Mouse (Mus musculus): ENCODE results near the gene Phf21b.
"Not testable (repeated sequence)": the region's sequence is repeated elsewhere in the genome, so short reads cannot be mapped to it uniquely, and the experiment has no call there.

The Phf21b gene

GRCm38 (mm10) chr15:84856006-84856995, at the start of gene Phf21b:
Phf21b (minus strand) TSS chr15:84856049.
- DNase-seq, result peak; percentile 88

DNA sequence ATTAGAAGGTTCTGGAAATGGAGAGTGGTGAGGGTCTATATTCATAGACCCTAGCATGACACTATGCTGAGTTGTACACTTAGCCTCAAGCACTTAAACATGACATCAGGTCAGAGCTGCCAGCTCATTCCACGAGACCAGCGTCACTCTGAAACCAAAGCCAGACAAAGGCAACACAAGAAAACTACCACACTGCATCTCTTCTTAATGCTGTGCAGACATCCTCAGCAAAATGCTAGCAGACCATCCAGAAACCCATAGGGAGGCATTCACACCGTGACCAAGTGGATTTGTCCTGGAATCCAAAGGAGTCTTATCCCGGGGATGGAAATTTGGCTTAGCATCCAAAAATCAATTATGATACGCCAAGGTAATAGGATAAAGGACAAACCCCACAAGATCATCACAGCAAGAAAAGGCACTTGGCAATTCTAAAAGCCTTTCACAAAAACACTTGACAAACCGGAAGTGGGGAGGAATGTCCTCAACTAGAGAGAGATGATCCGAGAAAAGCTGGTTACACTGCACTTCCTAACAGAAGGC, 48.1 kb upstream of the Phf21b start:
- DNase-seq, result no peak

DNA sequence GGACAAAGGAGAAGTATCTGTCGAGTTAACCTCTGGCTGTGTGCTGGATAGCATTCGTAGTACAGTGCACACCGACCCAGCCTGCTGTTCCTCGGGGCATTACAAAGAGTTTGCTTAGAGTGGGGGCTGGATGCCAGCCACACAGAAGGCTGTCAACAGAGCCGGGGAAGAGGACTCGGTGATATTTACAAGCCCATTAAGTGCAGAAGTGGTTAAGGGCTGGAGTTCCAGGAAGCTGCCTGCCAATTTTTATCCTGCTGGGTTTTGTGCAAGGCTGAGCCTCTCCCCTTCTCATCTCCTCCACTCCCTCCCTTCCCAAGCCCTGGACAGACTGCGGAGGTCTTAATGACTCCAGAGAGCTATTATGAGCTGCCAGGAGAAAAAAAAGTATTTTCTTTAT, 42.2 kb upstream of the Phf21b start:
- DNase-seq, result no peak

- no peak for DNase-seq
These were observed 40.8 kb upstream of the Phf21b start for GRCm38 (mm10) chr15:84896664-84897063.

GRCm38 (mm10) chr15:84896216-84896615, 40.4 kb upstream of the Phf21b start:
- DNase-seq, result not testable (repeated sequence)

GRCm38 (mm10) chr15:84891658-84892057, 35.8 kb upstream of the Phf21b start:
- DNase-seq, result peak; percentile 51

DNA sequence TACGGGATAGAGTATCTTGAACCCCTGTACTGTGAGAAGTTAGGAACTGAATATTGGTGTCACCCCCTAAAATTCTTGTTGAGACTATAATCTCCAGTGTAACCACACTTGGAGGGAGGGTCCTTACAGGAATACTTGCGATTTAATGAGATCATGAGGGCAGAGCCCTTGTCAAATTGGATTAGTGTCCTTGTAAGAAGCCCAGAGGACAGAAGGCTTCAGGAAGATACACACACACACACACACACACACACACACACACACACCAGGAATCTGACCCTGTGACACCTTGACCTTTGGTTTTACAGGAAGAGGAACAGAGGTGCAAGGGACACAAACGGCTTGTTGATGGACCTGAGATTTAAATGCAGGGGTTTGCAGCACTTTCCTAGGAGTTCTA, 35.4 kb upstream of the Phf21b start:
- DNase-seq, result no peak

- no peak for DNase-seq
These were observed 32.2 kb upstream of the Phf21b start for GRCm38 (mm10) chr15:84888066-84888465.

DNA sequence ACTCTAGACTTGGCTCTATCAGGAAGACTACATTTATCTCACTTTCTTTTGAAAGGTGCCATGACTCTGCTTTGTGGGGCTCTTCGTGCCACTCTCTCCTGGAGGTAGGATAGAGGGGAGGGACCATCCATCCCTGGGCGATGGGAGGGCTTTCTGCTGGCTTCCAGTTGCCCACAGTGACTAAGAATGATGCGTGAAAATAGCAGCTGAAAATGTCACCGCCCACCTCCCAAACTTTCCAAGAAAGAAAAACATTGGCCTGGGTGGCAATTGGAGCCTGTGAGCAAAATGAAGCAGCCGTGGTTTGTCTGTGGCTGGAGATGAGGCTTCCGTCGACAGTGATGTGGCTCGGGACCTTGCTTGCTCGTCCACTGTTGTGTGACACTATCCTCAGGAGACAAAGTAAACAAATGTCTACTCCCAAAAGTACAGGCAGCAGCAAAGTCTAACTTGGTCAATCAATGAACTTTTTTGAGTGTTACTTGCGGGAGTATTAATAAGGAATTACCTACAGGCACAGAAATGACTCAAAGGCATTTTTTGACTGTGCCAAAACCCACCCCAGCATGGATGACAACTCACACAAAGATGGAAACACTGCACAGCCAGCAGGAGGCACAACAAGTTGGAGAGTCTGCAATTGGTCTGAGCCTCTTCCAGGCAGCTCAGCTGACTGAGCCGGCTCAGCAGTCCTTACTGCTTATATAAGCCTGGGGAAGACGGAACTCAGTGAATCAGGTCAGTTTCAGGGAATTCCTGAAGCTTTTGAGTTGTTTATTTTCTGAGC, 21.4 kb upstream of the Phf21b start:
- DNase-seq, result no peak

GRCm38 (mm10) chr15:84873867-84874266, 18.0 kb upstream of the Phf21b start:
- no peak for DNase-seq

- DNase-seq, result no peak
These were observed 17.2 kb upstream of the Phf21b start for GRCm38 (mm10) chr15:84873079-84873478.

DNA sequence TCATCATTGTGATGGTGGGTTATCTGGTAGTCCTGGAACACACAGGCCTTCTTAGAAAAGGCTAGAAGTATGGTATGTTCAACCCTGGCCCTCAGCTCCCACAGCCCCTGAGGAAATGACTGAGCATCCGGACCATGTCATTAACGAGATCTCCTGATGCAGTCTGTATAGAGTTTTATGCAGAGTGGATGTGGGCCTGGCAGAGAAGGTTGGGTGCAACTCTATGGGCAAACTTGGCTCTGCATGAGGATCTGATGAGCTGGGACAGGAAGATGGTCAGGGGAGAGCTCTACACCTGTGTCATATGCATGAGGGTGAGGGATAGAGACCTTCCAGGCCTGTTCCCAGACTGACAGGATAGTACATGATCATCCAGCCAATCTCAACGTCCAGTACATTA, 16.0 kb upstream of the Phf21b start:
- DNase-seq, result no peak

GRCm38 (mm10) chr15:84861911-84862310, 6.1 kb upstream of the Phf21b start:
- no peak for DNase-seq

- no peak for DNase-seq
These were observed 1.8 kb upstream of the Phf21b start for GRCm38 (mm10) chr15:84857623-84858022.

DNA sequence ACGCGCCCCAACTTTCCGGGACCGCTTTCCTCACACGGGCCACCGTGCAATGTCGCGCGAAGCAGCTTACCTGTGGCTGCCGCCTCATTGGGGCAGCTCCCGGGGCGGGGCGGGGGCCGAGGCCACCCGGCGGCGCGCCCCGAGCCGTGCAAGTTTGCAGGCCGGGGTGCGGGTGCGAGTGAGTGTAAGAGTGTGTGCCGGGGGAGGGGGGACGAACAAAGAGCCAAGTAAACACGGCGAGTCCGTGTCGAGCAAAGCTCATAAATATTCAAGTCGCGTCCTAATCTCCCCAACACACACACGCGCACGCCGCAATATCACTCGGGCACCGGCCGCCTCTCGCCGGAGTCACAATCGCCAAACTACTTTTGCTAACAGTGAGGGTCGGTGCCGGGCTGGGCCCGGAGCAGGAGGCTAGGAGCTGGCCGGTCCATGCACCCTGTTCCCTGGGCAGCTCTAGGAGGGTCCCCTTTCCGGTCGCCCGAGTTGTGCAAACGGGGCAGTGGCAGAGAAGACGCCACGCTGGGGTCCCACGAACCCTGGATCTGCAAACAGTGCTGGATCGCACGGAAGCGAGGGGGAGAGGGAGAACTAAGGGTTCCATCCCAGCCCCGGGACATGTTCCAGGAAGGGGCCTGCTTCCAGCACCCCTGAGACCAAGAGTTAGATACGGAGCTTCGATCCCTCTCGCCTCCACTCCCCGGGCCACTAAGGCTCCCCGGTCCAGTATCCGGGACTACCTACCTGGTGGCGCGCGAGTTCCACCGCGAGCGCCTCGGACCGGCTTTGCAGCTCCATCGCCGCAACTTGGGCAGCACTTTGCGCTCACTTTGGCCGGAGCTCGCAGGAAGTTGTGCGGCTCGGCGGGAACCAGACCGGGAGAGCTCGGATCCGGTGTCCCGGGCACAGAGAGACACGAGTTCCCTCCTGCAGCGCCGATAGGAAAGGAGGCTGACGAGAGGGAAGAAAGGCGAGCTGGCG, 638 bp downstream of the Phf21b start:
- peak; percentile 70 for DNase-seq

GRCm38 (mm10) chr15:84854171-84854811, 1.6 kb downstream of the Phf21b start:
- DNase-seq, result peak; percentile 73

- peak; percentile 89 for DNase-seq
These were observed 2.4 kb downstream of the Phf21b start for GRCm38 (mm10) chr15:84853261-84854137.

GRCm38 (mm10) chr15:84852457-84853070, 3.3 kb downstream of the Phf21b start:
- DNase-seq, result peak; percentile 62

GRCm38 (mm10) chr15:84850321-84850720, 5.5 kb downstream of the Phf21b start:
- DNase-seq, result no peak

GRCm38 (mm10) chr15:84846216-84846615, 9.6 kb downstream of the Phf21b start:
- no peak for DNase-seq

All from cerebellum, adult 11-12 months (tissue).